Mouse (Mus musculus) embryonic fibroblast, embryonic 13.5 days (primary cell): ENCODE measurements around the gene Slc2a1.

ENCODE experiments used
- CTCF ChIP-seq: IDR thresholded peaks from 2 replicates; pipeline ENCODE4 v1.5.1; 2011; ENCODE audit warnings: mild to moderate bottlenecking, control low read depth, low read length, moderate library complexity, borderline replicate concordance; ENCODE audit not compliant: insufficient read depth
- POLR2A ChIP-seq: IDR thresholded peaks from 2 replicates; pipeline ENCODE4 v1.6.1; 2011; ENCODE audit warnings: low read depth, mild to moderate bottlenecking, control low read depth, low read length, moderate library complexity

GRCm38 (mm10) chr4:119162990-119163389 is 54.5 kb downstream of the Slc2a1 start:
- no peak for TF ChIP-seq POLR2A
- TF ChIP-seq CTCF = no peak
